Mouse (Mus musculus) heart, adult 8-10 months (tissue): ENCODE measurements around the gene Inpp5k. TPM values are rescaled to one million over a fixed set of nuclear protein-coding genes. Genes with fewer than 3 reads are reported as not detected.

Experiments used
- DNase-seq: peaks from one replicate; pipeline ENCODE4 v3.0.0; 2022; ENCODE audit warnings: low spot score
- total RNA-seq, 4 experiments: library from RNA; stranded (reverse); gene quantifications; 2 replicates each; pipeline ENCODE4 v1.2.4; 2022

Gene Inpp5k
- total RNA-seq, 4 experiments from 2014 or later: 29.3 to 34.3 (median 32.3) TPM

- DNase-seq: peak; percentile 79
These were observed 23.1 kb downstream of the Inpp5k start for GRCm38 (mm10) chr11:75653781-75654470.

- DNase-seq: peak; percentile 20
These were observed 23.9 kb downstream of the Inpp5k start for GRCm38 (mm10) chr11:75654471-75655390.

- peak; percentile 87 for DNase-seq
These were observed 25.1 kb downstream of the Inpp5k start for GRCm38 (mm10) chr11:75655621-75656545.

DNA sequence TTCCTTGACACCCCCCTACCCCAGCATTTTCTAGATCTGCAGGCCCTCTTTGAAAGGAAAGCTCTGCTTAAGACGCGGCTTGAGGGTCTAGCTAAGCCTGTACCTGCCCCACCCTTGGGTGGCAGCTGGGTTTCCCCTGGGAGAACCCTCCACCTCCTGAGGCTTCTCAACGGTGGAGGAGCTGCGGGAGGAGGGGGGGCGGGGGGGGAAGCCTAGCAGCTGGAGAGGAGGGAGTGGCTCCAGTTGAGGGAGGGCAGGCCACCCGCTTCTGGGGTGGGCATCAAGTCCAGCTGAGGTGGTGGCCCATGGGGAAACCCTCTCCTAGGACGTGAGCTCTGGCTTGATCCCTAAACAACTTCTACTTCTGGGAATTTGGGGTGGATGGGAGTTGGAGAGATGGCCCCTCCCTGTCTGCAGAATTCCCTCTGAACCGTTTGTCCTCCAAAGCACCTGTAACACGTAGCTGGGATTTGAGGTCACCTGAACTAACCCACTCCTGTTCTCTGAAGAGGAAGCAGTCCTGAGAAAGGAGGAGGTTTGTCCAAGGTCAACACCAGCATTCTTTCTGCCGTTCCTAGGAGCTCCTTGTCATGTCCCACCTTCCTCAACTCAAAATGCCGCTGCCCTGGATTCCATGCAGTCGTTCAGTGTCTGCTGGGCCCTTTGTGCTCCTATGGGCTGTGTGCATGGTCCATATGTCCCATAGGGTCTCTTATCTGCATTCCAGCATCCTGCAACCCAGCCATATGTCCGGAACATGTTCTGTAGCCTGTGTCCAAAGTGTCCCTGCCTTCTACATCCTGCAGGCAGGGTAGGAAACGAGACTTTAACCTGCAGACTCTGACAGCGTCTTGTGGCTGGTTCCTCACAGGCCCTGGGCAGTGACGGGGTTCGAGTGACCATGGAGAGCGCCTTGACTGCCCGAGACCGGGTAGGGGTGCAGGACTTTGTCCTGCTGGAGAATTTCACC lies 26.1 kb downstream of the Inpp5k start:
- DNase-seq: no peak

GRCm38 (mm10) chr11:75657841-75658240 lies 27.1 kb downstream of the Inpp5k start:
- no peak for DNase-seq

GRCm38 (mm10) chr11:75658311-75658710 lies 27.5 kb downstream of the Inpp5k start:
- no peak for DNase-seq

DNA sequence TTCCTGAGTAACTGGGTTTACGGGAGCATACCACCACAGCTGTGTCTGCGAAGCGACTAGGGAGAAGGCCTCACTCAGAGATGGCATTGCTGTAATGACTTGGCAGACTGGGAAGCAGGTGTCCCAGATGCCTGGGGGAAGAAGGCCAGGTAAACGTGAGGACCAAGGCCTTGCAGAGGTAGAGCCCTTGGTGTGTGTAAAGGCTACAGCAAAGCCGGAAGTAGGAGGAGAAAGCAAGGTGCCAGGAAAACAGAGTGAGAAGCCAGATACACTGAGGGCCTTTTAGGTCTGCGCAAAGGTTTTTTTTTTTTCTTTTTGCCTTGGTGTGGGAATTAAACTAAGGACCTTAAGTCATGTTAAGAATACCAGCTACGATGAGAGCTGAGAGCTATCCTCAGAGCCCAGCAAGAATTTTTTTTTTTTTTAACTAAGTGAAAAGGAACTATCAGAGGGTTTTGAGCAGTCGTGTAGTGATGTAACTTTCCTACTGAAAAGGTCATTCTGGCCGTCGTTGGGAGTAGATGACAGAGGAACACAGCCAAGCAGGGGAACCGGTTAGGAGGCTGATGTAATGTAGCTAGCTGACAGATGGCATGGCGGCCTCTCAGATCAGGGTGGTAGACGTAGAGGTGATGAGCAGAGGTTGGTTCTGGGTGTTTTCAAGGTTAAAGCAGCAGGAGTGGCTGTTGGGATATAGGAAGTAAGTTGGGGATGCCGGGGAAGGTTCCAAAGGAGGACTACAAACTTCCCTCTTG lies 28.4 kb downstream of the Inpp5k start:
- no peak for DNase-seq

- no peak for DNase-seq
These were observed 29.3 kb downstream of the Inpp5k start for GRCm38 (mm10) chr11:75660081-75660590.

DNA sequence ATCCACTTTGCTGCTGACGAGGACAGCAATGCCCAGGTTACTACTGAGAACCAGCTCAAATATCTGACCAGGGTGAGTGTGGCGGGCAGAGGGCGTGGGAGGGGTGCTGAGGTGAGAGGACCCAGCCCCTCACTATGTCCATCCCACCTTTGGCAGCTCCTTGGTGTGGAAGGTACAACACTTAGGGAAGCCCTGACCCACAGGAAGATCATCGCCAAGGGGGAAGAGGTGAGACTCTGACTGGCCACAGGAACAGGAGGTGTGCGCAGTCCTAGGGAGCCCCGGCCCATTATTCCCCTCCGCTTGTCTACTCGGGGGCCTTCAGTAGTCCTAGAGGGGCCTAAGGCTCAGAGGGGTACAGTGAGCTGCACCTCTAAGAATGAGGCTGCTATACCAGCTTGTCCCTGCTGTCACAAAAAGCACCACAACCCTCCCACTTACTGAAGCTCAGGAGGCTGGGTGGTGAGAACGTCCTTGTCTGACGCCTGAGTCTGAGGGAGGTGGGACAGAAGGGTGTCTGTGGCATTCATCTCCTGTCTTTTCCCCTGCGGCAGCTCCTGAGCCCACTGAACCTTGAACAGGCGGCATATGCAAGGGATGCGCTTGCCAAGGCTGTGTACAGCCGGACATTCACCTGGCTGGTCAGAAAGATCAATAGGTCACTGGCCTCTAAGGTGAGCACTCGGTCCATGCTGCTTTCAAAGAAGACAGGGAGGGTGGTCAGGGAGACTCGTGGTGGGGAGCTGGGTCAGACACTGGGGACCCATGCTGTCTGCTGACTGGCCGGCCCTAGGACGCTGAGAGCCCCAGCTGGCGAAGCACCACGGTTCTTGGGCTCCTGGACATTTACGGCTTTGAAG lies 30.4 kb downstream of the Inpp5k start:
- DNase-seq: no peak

DNA sequence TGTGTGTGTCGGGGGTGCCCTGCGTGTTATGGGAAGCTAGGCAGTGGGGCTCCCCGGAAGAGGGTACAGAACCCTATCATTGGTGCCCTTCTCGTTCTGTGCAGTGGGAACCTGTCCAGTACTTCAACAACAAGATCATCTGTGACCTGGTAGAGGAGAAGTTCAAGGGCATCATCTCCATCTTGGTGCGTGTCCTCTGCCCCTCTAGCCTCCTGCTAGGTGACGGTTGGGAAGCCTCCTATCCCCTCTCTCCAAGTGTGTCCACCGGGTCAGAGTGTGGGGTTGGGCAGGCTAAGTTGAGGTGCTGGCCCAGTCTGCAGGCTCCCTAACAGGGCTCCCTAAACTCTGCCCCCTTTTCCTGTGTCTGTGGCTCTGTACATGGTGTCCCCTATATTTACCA lies 31.3 kb downstream of the Inpp5k start:
- no peak for DNase-seq

- no peak for DNase-seq
These were observed 35.5 kb downstream of the Inpp5k start for GRCm38 (mm10) chr11:75666296-75666695.

GRCm38 (mm10) chr11:75668621-75669020 lies 37.8 kb downstream of the Inpp5k start:
- DNase-seq: no peak

DNA sequence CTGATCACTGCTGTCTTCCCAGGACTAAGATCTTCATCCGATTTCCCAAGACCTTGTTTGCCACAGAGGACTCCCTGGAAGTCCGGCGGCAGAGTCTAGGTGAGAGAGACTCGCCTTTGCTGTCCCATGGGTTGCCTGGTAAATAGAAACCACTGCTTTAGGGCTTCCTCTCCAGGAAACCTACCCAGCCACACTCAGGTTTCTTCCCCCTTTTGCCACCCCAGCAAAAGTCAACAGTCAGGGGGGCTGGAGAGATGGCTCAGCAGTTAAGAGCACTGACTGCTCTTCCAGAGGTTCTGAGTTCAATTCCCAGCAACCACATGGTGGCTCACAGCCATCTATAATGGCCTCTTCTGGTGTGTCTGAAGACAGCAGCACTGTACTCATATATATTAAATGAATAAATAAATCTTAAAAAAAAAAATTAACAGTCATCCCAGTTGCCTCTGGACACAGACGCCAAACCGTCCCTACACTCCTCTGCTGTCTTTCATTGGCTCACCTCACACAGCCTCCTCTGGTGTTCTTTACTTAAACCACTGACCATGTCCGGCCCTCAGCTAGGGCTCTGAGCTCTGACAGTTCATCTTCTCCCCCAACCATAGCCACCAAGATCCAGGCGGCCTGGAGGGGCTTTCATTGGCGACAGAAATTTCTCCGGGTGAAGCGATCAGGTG lies 38.5 kb downstream of the Inpp5k start:
- DNase-seq: no peak

- no peak for DNase-seq
These were observed 39.0 kb downstream of the Inpp5k start for GRCm38 (mm10) chr11:75669853-75670200.

- DNase-seq: no peak
These were observed 40.8 kb downstream of the Inpp5k start for GRCm38 (mm10) chr11:75671426-75672180.

GRCm38 (mm10) chr11:75673411-75673810 lies 42.6 kb downstream of the Inpp5k start:
- no peak for DNase-seq

- DNase-seq: no peak
These were observed 44.1 kb downstream of the Inpp5k start for GRCm38 (mm10) chr11:75674875-75675274.
